Mouse (Mus musculus) duodenum, adult 2 months (tissue): ENCODE results near the gene Pth2. TPM values are rescaled to one million over a fixed set of nuclear protein-coding genes. Genes with fewer than 3 reads are reported as not detected.

Source experiments
- polyA plus RNA-seq: library from polyadenylated mRNA; depleted of rRNA; stranded (reverse); fragments of >200 nt; gene quantifications from 2 replicates; pipeline ENCODE4 v1.2.3, GENCODE M21; 2012; ENCODE audit warnings: low replicate concordance; rRNA removed

The Pth2 gene
- polyA plus RNA-seq, result not detected in 2 replicates

GRCm38 (mm10) chr7:45180896-45181477 lies at the start of gene Pth2:
Pth2 (plus strand) TSS chr7:45180995.

GRCm38 (mm10) chr7:45135993-45136567 lies 44.7 kb upstream of the Pth2 start, which contains the start of the genes Gm45713 and Flt3l:
Gm45713 (minus strand) TSS chr7:45136231.
Flt3l (minus strand) TSS chr7:45136432.

DNA sequence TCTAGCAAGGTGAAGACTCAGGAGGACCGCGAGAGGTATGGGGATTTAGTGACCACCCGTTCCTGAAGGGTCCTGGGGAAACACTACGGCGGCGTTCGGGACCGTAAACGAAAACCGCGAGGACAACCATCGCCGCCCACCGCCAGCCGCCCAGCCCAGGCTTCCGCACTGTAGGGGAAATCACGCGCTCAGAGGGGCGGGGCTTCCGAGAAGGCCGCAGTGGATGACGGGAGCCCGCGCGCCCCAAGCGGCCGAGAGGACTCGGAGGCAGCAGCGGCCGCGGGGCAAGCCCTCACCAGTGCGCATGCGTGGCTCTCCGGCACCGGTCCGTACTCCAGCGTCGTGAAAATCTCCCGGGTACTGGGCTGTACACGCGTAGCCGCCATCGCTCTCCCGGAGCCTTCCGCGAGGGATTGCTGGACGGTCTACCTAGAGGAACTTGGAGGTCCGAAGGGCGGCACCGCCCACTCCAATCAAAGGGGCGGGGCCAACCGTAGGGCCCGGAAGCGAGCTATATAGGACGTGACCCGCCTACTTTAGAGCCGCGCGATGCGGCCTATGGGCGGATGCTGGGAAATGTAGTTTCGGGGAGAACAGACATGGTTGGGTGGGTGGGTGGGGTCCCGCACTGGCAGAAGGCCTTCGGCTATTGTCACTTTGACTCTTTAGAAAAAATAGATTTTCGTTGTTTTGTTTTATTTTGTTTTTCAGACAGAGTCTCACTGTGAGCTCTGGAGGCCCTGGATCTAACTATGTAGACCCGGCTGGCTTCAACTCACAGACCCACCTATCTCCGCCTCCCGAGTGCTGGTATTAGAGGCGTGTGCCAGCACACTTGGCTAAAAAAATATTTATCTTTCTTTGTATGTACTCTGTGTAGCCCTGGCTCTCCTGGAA lies 26.5 kb upstream of the Pth2 start, which contains the start of the genes Pih1d1 and Aldh16a1:
Pih1d1 (plus strand) TSS at position 208 of the 897 bp plus-strand sequence.
Aldh16a1 (minus strand) TSS at position 489 of the 897 bp plus-strand sequence.

DNA sequence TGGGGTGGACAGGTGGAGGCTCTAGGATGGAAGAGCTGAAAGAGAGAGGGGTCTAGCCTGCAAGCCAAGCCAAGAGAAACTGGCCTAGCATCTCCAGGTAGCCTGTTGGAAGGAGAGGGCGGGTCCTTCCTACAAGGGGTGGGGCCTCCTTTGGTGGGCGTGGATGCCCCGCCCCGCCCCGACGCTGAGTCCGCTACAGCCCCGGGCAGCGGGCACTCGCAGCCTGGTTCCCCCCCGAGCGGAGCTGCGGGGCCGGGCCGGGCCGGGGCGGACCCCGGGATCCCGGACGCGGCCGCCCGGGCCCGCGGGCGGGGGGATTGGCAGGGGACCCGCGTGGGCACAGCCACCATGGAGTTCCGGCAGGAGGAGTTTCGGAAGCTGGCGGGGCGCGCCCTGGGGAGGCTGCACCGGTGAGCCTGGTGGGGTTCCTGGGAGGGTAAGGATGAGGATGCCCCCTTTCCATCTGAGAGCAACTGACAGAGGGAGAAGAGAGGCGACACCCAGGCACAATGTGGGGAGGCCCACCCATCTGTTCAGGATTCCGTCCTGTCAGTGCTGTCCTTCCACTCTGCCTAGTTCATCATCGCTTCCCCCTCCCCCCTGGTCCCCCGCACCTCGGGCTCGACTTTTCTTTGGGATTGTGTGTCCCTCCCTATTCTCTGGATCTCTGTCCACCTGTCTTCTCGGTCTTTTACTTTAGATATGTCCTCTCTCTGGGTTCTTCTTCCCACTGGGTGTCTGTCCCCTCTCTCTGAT lies 16.9 kb upstream of the Pth2 start, which contains the start of gene Slc17a7:
Slc17a7 (plus strand) TSS at position 215 of the 756 bp plus-strand sequence.

DNA sequence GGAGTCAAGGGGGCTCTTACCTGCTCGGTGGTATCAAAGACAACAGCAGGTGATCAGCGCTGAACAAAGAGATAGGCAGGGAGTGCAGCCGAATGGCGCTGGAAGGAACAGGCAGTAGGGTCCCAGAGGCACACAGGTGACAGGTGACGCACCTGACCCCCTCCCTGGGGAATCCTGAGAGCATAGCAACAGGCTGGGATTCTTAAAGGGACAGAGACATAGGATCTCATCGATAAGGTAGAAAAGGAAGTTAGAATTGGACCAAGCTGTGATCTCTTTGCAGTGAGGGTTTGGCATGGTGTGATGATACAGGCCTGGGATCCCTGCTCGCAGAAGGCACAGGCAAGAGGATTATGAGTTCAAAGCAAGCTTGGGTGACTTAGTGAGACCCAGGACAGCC lies 1.3 kb upstream of the Pth2 start, which contains the start of gene Gfy:
Gfy (minus strand) TSS at position 101 of the 400 bp plus-strand sequence.

DNA sequence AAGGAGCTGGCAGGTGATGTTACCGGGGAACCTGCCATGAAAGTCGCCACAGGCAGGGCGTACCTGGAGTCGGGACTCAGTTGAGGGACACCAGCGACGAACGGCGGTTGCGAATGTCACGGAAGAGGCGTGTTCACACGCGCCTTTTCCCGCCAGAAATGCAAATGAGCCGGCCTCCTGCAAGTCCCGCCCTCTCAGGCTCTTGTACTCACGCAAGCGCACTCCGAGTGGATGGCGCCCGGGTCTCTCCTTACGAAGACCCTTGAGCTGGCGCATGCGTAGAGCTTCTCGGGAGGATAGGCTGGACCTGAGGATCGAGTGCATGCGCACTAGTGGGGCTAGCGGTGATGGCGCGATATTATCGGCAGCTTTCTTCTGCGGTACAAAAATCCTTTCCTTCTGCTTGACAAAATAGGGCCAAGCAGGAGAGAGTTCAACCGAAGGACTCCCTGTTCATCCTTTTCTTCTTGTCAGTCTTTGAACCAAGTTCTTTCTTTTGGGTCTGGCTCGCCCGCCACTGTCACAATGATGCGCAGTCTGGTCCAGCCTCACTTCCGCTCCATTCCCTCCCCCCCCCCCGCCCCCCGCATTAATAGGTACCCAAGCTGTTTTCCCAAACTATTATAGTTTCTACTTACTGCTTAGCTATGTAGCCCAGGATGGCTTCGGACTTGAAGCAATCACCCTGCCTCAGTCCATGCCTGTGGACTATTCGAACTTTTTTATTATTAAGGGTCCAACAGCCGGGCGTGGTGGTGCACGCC lies 23.8 kb downstream of the Pth2 start, which contains the start of gene Ccdc155:
Ccdc155 (minus strand) TSS at position 513 of the 764 bp plus-strand sequence.

DNA sequence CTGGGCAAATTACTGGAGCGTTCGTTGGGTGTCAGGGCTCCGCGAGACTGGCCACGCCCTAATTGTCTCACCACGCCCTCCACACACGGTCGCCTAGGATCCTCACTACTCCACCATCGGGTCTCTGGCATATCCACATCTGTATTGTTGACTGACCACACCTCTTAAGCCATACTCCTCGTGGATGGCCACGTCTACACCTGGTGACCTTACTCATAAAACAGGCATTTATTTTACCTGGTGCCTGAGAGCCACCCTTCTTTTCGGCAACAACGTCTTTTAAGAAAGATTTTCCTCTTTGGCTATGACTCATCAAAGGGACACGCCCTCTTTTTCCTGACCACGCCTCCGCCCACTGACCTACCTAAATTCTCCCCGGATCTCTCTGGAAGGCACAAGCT lies 31.1 kb downstream of the Pth2 start, which contains the start of gene Dkkl1:
Dkkl1 (minus strand) TSS at position 297 of the 401 bp plus-strand sequence.

DNA sequence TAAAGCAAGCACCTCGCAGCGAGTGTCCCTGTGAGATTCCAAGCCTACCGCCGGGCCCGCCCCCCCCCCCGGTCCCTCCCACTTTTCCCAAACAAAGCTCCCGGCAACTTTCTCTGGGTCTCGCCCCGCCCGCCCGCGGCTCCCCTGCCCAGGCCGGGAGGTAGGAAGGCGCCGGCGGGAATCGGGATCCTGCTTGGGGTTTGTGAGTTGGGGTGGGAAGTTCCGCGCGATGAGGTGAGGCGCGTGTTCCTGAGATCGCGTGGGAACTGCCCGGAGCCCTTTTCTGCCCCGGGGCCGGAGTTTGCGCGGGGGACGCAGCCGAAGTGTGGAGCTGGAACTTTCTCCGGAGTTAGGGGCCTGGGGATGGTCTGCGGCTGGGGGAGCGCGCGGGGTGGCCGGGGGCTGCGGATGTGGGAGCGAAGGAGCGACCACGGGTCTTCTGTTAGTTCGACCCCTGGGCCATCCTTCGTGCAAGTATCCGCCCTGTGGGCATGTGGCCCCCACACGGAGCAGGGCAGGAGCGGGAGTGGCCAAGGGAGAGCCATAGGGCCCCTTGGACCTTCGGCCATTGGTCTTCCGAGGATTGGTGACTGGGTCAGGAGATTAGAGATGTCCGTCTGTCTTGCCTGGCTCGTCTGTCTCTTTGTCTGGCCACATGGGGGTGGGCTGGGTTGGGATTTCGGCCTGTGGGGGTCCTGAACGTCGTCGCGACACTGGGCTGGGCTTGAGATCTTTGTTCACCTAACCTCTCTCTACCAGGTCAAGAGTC lies 35.1 kb downstream of the Pth2 start, which contains the start of gene Tead2:
Tead2 (plus strand) TSS at position 81 of the 769 bp plus-strand sequence.

Other genes starting within 250 kb of the Pth2 start
- 0.49 TPM in 1 of 2 replicates, not detected in the other for gene Tsks, start 237.8 kb upstream of the Pth2 start, polyA plus RNA-seq
- 6.7 and 11.1 TPM in 2 replicates for gene Cpt1c, start 206.1 kb upstream of the Pth2 start, polyA plus RNA-seq
- gene Prmt1, start 194.4 kb upstream of the Pth2 start, polyA plus RNA-seq, result 45.6 and 61.7 TPM in 2 replicates
- 70.7 and 84.2 TPM in 2 replicates for gene Irf3, start 183.3 kb upstream of the Pth2 start, polyA plus RNA-seq
- 26.3 and 28.8 TPM in 2 replicates for gene Bcl2l12, start 182.3 kb upstream of the Pth2 start, polyA plus RNA-seq
- gene Scaf1, start 164.6 kb upstream of the Pth2 start, polyA plus RNA-seq, result 59.7 and 64.8 TPM in 2 replicates
- gene Rras, start 163.0 kb upstream of the Pth2 start, polyA plus RNA-seq, result 76.8 and 77.3 TPM in 2 replicates
- gene Prr12, start 128.1 kb upstream of the Pth2 start, polyA plus RNA-seq, result 8.5 and 9.7 TPM in 2 replicates
- gene Nosip, start 118.6 kb upstream of the Pth2 start, polyA plus RNA-seq, result 47.3 and 54.0 TPM in 2 replicates
- gene Prrg2, start 118.3 kb upstream of the Pth2 start, polyA plus RNA-seq, result 145 and 313 TPM in 2 replicates
- 42.1 and 62.3 TPM in 2 replicates for gene Rcn3, start 88.8 kb upstream of the Pth2 start, polyA plus RNA-seq
- 84.8 and 148 TPM in 2 replicates for gene Fcgrt, start 77.1 kb upstream of the Pth2 start, polyA plus RNA-seq
- 86.3 and 120 TPM in 2 replicates for gene Rps11, start 56.6 kb upstream of the Pth2 start, polyA plus RNA-seq
- gene Rpl13a, start 52.2 kb upstream of the Pth2 start, polyA plus RNA-seq, result 462 and 1,279 TPM in 2 replicates
- gene Gm45713, start 44.8 kb upstream of the Pth2 start, polyA plus RNA-seq, result 2.6 TPM in 1 of 2 replicates, not detected in the other
- 41.6 and 41.8 TPM in 2 replicates for gene Flt3l, start 44.6 kb upstream of the Pth2 start, polyA plus RNA-seq
- gene Pih1d1, start 26.7 kb upstream of the Pth2 start, polyA plus RNA-seq, result 33.6 and 51.7 TPM in 2 replicates
- 214 and 420 TPM in 2 replicates for gene Aldh16a1, start 26.4 kb upstream of the Pth2 start, polyA plus RNA-seq
- 0.07 and 0.09 TPM in 2 replicates for gene Slc17a7, start 17.0 kb upstream of the Pth2 start, polyA plus RNA-seq
- not detected in 2 replicates for gene Gfy, start 1.4 kb upstream of the Pth2 start, polyA plus RNA-seq
- 0.04 TPM in 1 of 2 replicates, not detected in the other for gene Ccdc155, start 23.9 kb downstream of the Pth2 start, polyA plus RNA-seq
- gene Dkkl1, start 31.2 kb downstream of the Pth2 start, polyA plus RNA-seq, result 0.11 and 1.4 TPM in 2 replicates
- gene Tead2, start 34.8 kb downstream of the Pth2 start, polyA plus RNA-seq, result 7.2 and 14.7 TPM in 2 replicates
- 12.2 and 41.2 TPM in 2 replicates for gene Cd37, start 58.1 kb downstream of the Pth2 start, polyA plus RNA-seq
- not detected in 2 replicates for gene Slc6a16, start 60.1 kb downstream of the Pth2 start, polyA plus RNA-seq
- gene Slc6a21, start 96.5 kb downstream of the Pth2 start, polyA plus RNA-seq, result 0.13 TPM in 1 of 2 replicates, not detected in the other
- 125 and 254 TPM in 2 replicates for gene Trpm4, start 152.8 kb downstream of the Pth2 start, polyA plus RNA-seq
- gene Hrc, start 154.3 kb downstream of the Pth2 start, polyA plus RNA-seq, result 0.09 and 0.55 TPM in 2 replicates
- gene Ppfia3, start 186.0 kb downstream of the Pth2 start, polyA plus RNA-seq, result 34.3 and 84.9 TPM in 2 replicates
- gene Lin7b, start 189.6 kb downstream of the Pth2 start, polyA plus RNA-seq, result 2.5 and 6.3 TPM in 2 replicates
- gene Snrnp70, start 214.7 kb downstream of the Pth2 start, polyA plus RNA-seq, result 112 and 146 TPM in 2 replicates
- 0.05 TPM in 2 replicates for gene Kcna7, start 224.7 kb downstream of the Pth2 start, polyA plus RNA-seq
- gene Ntf5, start 232.7 kb downstream of the Pth2 start, polyA plus RNA-seq, result 0.05 and 0.39 TPM in 2 replicates
- 0.26 TPM in 1 of 2 replicates, not detected in the other for gene Lhb, start 239.8 kb downstream of the Pth2 start, polyA plus RNA-seq